Mouse (Mus musculus) myocyte (in vitro differentiated cells): Measurements from ENCODE around the gene Zdhhc16.

Experiments
- MYOG ChIP-seq, 3 experiments: IDR thresholded peaks; one replicate each; pipeline ENCODE4 v1.6.1; 2011; ENCODE audit warnings: control low read depth in 2 of 3, low read depth in 2 of 3, mild to moderate bottlenecking in 2 of 3; ENCODE audit not compliant: insufficient read length in 2 of 3, control insufficient read depth in 1 of 3, insufficient read depth in 1 of 3
- POLR2A ChIP-seq: IDR thresholded peaks from one replicate; pipeline ENCODE4 v1.6.1; 2011; ENCODE audit warnings: low read depth, mild to moderate bottlenecking, control low read depth, moderate library complexity; ENCODE audit not compliant: insufficient read length
- TCF12 ChIP-seq: IDR thresholded peaks from one replicate; pipeline ENCODE4 v1.6.1; 2011; ENCODE audit warnings: mild to moderate bottlenecking, control low read depth; ENCODE audit not compliant: poor library complexity, insufficient read depth, severe bottlenecking

GRCm38 (mm10) chr19:41896319-41896711 is 37.0 kb upstream of the Zdhhc16 start:
- no peak for TF ChIP-seq TCF12
- no peak for TF ChIP-seq POLR2A
- TF ChIP-seq MYOG (IDR thresholded peaks at IDR 0.05; ENCODE audit: control insufficient read depth in 1 of 3, insufficient read depth in 1 of 3, insufficient read length in 2 of 3, low read depth in 2 of 3): no peak
